14 mouse cellular contexts compared by ENCODE assay signal in the genomic region with DNA sequence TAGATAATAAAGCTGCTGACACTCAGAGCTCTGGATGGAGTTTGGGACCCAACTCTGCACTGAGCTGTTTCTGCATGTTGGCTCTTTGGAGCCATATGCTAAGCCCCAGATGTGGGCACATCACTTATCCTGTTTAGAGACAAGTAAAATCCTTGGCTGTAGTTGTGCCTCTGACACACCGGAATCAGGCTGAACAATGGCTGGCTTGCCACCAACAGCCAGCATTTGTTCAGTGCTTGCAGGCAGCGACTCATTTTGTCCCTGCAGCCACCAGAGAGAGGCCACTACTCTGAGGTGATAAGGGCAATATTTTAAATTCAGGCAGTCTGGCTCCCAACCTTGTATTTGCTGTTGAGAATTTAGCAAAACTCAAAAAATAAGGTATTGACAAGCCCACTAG. TPM values are rescaled to one million over a fixed set of nuclear protein-coding genes. Genes with fewer than 3 reads are reported as not detected.
DNase-seq lines count a peak whose midpoint lies in the region; ATAC-seq and TF ChIP-seq lines count a peak whose summit lies in the region.
"Had no signal": no experiment of that assay in that cellular context is flagged by ENCODE, and none has a peak within 500 bp of the region (broad histone marks: within the 10 kb centered on the region; RNA-seq: fewer than 3 reads in every experiment).

No protein-coding gene starts in this region.

- H3K9me3 ChIP-seq in heart, embryonic 13.5 days, result no peaks in the 10 kb centered on the region
- no peaks in the 10 kb centered on the region for H3K9me3 ChIP-seq in lung, embryonic 16.5 days (ENCODE audit: control insufficient read depth, low read length)
- no peaks in the 10 kb centered on the region for H3K9me3 ChIP-seq in midbrain, embryonic 10.5 days (replicated peaks)
- H3K9me3 ChIP-seq: embryonic facial prominence, embryonic 13.5 days; hindbrain, embryonic 12.5 days; limb, embryonic 12.5 days had no signal

- no peak overlapping the region for H3K9ac ChIP-seq in heart, embryonic 13.5 days
- H3K9ac ChIP-seq in lung, embryonic 16.5 days (ENCODE audit: low read length), result no peak overlapping the region
- H3K9ac ChIP-seq: embryonic facial prominence, embryonic 13.5 days; hindbrain, embryonic 12.5 days; limb, embryonic 12.5 days had no signal

- intact Hi-C loops in gastrocnemius, adult 2 months (cut with DNase I), result no loop called here

- WGBS in heart, embryonic 13.5 days, result 44% methylated on average over 2 of the region's 2 CpGs
- 41% methylated on average over 2 of the region's 2 CpGs for WGBS in lung, embryonic 16.5 days
- 83% methylated on average over 2 of the region's 2 CpGs for WGBS in midbrain, embryonic 10.5 days

- peak overlapping the region; percentile 86 for H3K27ac ChIP-seq in gastrocnemius, adult 2 months
- peak overlapping the region; percentile 45; the same call in 1 of the 2 replicates for H3K27ac ChIP-seq in heart, embryonic 13.5 days (replicated peaks)
- H3K27ac ChIP-seq in lung, embryonic 16.5 days (ENCODE audit: low read length), result peak overlapping the region; percentile 76
- no peak overlapping the region for H3K27ac ChIP-seq in midbrain, embryonic 10.5 days (replicated peaks)
- H3K27ac ChIP-seq: embryonic facial prominence, embryonic 13.5 days; hindbrain, embryonic 12.5 days; limb, embryonic 12.5 days had no signal

- ATAC-seq in heart, embryonic 13.5 days (ENCODE audit: extremely low read depth, insufficient number of reproducible peaks, low FRiP score, low TSS enrichment), result no peak
- ATAC-seq in lung, embryonic 16.5 days (ENCODE audit: low read depth), result no peak; the same call in 1 of the 2 replicates
- no peak for ATAC-seq in erythroblast, adult 5-6 weeks (replicated peaks; ENCODE audit: low FRiP score, poor library complexity, severe bottlenecking)
- ATAC-seq: Patski had no signal

- no peaks in the 10 kb centered on the region for H3K27me3 ChIP-seq in heart, embryonic 13.5 days (replicated peaks)
- H3K27me3 ChIP-seq in lung, embryonic 16.5 days (ENCODE audit: control insufficient read depth, insufficient read depth, low read depth, low read length), result no peaks in the 10 kb centered on the region
- 0 out of 2 replicates have a peak, but pooled peaks cover 4% of the 10 kb centered on the region for H3K27me3 ChIP-seq in midbrain, embryonic 10.5 days (ENCODE audit: low read depth, poor library complexity, severe bottlenecking)
- H3K27me3 ChIP-seq: embryonic facial prominence, embryonic 13.5 days; limb, embryonic 12.5 days; Patski had no signal

- no peak overlapping the region for H3K4me3 ChIP-seq in gastrocnemius, adult 2 months
- H3K4me3 ChIP-seq in heart, embryonic 13.5 days, result no peak overlapping the region
- H3K4me3 ChIP-seq in lung, embryonic 16.5 days (ENCODE audit: low read length), result no peak overlapping the region
- no peak overlapping the region for H3K4me3 ChIP-seq in midbrain, embryonic 10.5 days
- H3K4me3 ChIP-seq: embryonic facial prominence, embryonic 13.5 days; hindbrain, embryonic 12.5 days; limb, embryonic 12.5 days had no signal

- H3K4me1 ChIP-seq in heart, embryonic 13.5 days, result peaks cover 11% of the 10 kb centered on the region
- peaks cover 25% of the 10 kb centered on the region for H3K4me1 ChIP-seq in lung, embryonic 16.5 days (replicated peaks; ENCODE audit: control insufficient read depth, insufficient read depth, low read length)
- H3K4me1 ChIP-seq in midbrain, embryonic 10.5 days, result peaks cover 23% of the 10 kb centered on the region

- H3K36me3 ChIP-seq in heart, embryonic 13.5 days, result no peaks in the 10 kb centered on the region
- no peaks in the 10 kb centered on the region for H3K36me3 ChIP-seq in lung, embryonic 16.5 days (ENCODE audit: control insufficient read depth, insufficient read depth, low read length)
- no peaks in the 10 kb centered on the region for H3K36me3 ChIP-seq in midbrain, embryonic 10.5 days
- H3K36me3 ChIP-seq: embryonic facial prominence, embryonic 13.5 days; hindbrain, embryonic 12.5 days; limb, embryonic 12.5 days had no signal

- no peak overlapping the region for H3K4me2 ChIP-seq in heart, embryonic 13.5 days
- H3K4me2 ChIP-seq in lung, embryonic 16.5 days (ENCODE audit: low read depth, low read length), result no peak overlapping the region
- H3K4me2 ChIP-seq: embryonic facial prominence, embryonic 13.5 days; hindbrain, embryonic 12.5 days; limb, embryonic 12.5 days had no signal

- DNase-seq in gastrocnemius, adult 2 months, result peak; percentile 47
- no peak for DNase-seq in gastrocnemius, adult 8-10 months (ENCODE audit: low spot score in 2 of 2)
- peak; percentile 66 for DNase-seq in kidney, adult 9 months
- no peak for DNase-seq in Muller cell, postnatal 12 days (ENCODE audit: inconsistent ontology term)
- DNase-seq in midbrain, embryonic 10.5 days (ENCODE audit: low spot score), result no peak
- DNase-seq: cerebellum, adult 9-10 months; thymus, postnatal 14 days had no signal

- no peak for TF ChIP-seq CTCF in gastrocnemius, adult 2 months (IDR thresholded peaks at IDR 0.05)

RNA-seq across cellular contexts. Expression of a gene that starts 58.2 kb away (rescaled TPM):
- total RNA-seq in gastrocnemius, adult 2 months (2021), result 10 to 100 TPM; 10.8 to 11.1 TPM
- 10 to 100 TPM; 12.5 to 17.2 (median 14.5) TPM for total RNA-seq in gastrocnemius, adult 8-10 months (2022)
- polyA plus RNA-seq in heart, embryonic 13.5 days (2015; fragmentation: Nextera tagmentation; extraction: Ambion mirVana), result 25.5 and 28.9 TPM in 2 replicates
- 15.9 and 18.8 TPM in 2 replicates for polyA plus RNA-seq in lung, embryonic 16.5 days (2015; fragmentation: Nextera tagmentation; extraction: Ambion mirVana)
- total RNA-seq in erythroblast, adult 5-6 weeks (2015; ENCODE audit: low replicate concordance), result not detected in 2 replicates
- 0.68 and 1.1 TPM in 2 replicates for total RNA-seq in erythroblast, adult 5-6 weeks (2017; ENCODE audit: low replicate concordance)
- 20.5 and 20.7 TPM in 2 replicates for polyA plus RNA-seq in midbrain, embryonic 10.5 days (2016; fragmentation: Nextera tagmentation; extraction: Ambion mirVana)

Comparison
In these comparisons a context has a peak if more than half of its experiments do, and no peak if none do; other contexts are left out.
1. DNase-seq: peak in gastrocnemius, adult 2 months (single experiment) and kidney, adult 9 months (single experiment); none in gastrocnemius, adult 8-10 months (0 of 2), Muller cell, postnatal 12 days (single experiment) and midbrain, embryonic 10.5 days (single experiment).
2. RNA of a gene that starts 58.2 kb away (total RNA-seq): 12.5 to 17.2 TPM in gastrocnemius, adult 8-10 months and 10.8 to 11.1 TPM in gastrocnemius, adult 2 months; 0.68 to 1.1 TPM in erythroblast, adult 5-6 weeks; every median in the first group is over 4 times any median in the second.